Mouse (Mus musculus) megakaryocyte progenitor cell, adult 5-6 weeks (primary cell): ENCODE data around the gene Gas2. TPM values are rescaled to one million over a fixed set of nuclear protein-coding genes. Genes with fewer than 3 reads are reported as not detected.
A peak's percentile ranks its signal among the peaks of the same experiment; 100 is the strongest.

ENCODE experiments used
- ATAC-seq: replicated peaks from 2 replicates; pipeline ENCODE4 v1.8.0; 2016; ENCODE audit warnings: mild to moderate bottlenecking, moderate TSS enrichment, inconsistent platforms; ENCODE audit not compliant: poor library complexity
- total RNA-seq, 2 experiments: library from RNA; stranded (forward) in 1 of 2; stranded (reverse) in 1 of 2; fragments of 157-497, 149-512 nt in 1 of 2; fragments of 200-1000 nt in 1 of 2; gene quantifications; 2 replicates each; pipeline versions ENCODE4 v1.2.3 to v1.2.4; 2015 to 2017

Gene Gas2
- total RNA-seq, 2 experiments from 2014 or later: 7.5 to 9.7 TPM

- ATAC-seq: peak; percentile 97
Observed at GRCm38 (mm10) chr7:51879136-51879723, 17.4 kb downstream of the Gas2 start.

GRCm38 (mm10) chr7:51880121-51880520 lies 18.3 kb downstream of the Gas2 start:
- ATAC-seq: no peak

GRCm38 (mm10) chr7:51885345-51885744 lies 23.5 kb downstream of the Gas2 start:
- no peak for ATAC-seq

GRCm38 (mm10) chr7:51887678-51888567 lies 26.1 kb downstream of the Gas2 start:
- ATAC-seq: no peak

GRCm38 (mm10) chr7:51889601-51890000 lies 27.8 kb downstream of the Gas2 start:
- ATAC-seq: no peak

GRCm38 (mm10) chr7:51892224-51892965 lies 30.6 kb downstream of the Gas2 start:
- ATAC-seq: 0 out of 2 replicates have a peak, but pooled peaks have one; percentile 31

- ATAC-seq: no peak
Observed at GRCm38 (mm10) chr7:51893008-51893407, 31.2 kb downstream of the Gas2 start.

GRCm38 (mm10) chr7:51894133-51894801 lies 32.5 kb downstream of the Gas2 start:
- no peak for ATAC-seq

- ATAC-seq: no peak
Observed at GRCm38 (mm10) chr7:51894939-51895338, 33.1 kb downstream of the Gas2 start.

- ATAC-seq: no peak
Observed at GRCm38 (mm10) chr7:51899066-51899465, 37.3 kb downstream of the Gas2 start.

GRCm38 (mm10) chr7:51913292-51914050 lies 51.7 kb downstream of the Gas2 start:
- ATAC-seq: 0 out of 2 replicates have a peak, but pooled peaks have one; percentile 17

GRCm38 (mm10) chr7:51914132-51914531 lies 52.3 kb downstream of the Gas2 start:
- no peak for ATAC-seq

GRCm38 (mm10) chr7:51928761-51929519 lies 67.1 kb downstream of the Gas2 start:
- no peak for ATAC-seq

GRCm38 (mm10) chr7:51931217-51931616 lies 69.4 kb downstream of the Gas2 start:
- ATAC-seq: no peak

- ATAC-seq: no peak
Observed at GRCm38 (mm10) chr7:51937337-51937736, 75.5 kb downstream of the Gas2 start.

- no peak for ATAC-seq
Observed at GRCm38 (mm10) chr7:51940461-51940860, 78.6 kb downstream of the Gas2 start.

GRCm38 (mm10) chr7:51955424-51956041 lies 93.7 kb downstream of the Gas2 start:
- 0 out of 2 replicates have a peak, but pooled peaks have one; percentile 14 for ATAC-seq

GRCm38 (mm10) chr7:51957766-51958165 lies 96.0 kb downstream of the Gas2 start:
- no peak for ATAC-seq
